Mouse (Mus musculus): Measurements from ENCODE around the gene 2010300C02Rik. TPM values are rescaled to one million over a fixed set of nuclear protein-coding genes. Genes with fewer than 3 reads are reported as not detected.

The 2010300C02Rik gene
- polyA plus RNA-seq, 2 experiments, result 3.7 to 4.1 TPM

DNA sequence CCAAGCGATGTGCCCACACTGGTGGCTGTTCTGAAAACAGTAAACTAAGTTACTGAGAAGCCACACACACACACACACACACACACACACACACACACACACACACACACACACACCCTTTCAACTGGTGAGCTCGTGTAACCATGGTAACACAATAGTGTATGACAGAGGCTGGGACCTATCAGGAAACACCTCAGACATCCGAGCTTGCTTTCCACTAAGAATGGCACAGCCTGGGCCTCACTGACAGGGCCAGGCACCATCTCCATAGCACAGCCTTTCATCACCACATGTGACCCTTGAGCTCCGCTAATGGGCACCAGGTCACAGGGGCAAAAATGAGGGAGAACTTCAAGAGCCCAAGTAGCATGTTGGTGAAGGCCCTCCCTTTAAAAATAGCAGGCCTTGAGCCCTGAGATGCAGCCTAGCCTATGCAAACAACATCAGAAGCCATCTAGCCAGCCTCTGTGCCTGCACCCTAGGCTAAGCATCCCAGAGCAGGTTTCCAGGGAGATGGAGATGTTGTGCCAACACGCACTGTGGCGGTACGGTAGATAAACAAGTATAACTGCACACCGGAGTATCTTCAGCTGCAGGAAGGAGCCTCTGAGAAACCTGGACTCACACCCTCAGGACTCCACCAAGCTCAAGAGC lies 21.6 kb downstream of the 2010300C02Rik start:
- Histone ChIP-seq H3K9ac (ENCODE audit: low read depth, low read length, severe bottlenecking) (no peak overlapping the region), H3K4me3 (replicated peaks; ENCODE audit: low read length) (no peak overlapping the region), H3K27ac (replicated peaks; ENCODE audit: low read depth, low read length) (no peak overlapping the region), H3K27me3 (ENCODE audit: control insufficient read depth, insufficient read depth, low read length) (no peaks in the 10 kb centered on the region), H3K9me3 (ENCODE audit: control insufficient read depth, low read length) (no peaks in the 10 kb centered on the region), H3K36me3 (ENCODE audit: control insufficient read depth, insufficient read depth, low read length) (no peaks in the 10 kb centered on the region), H3K4me2 (replicated peaks; ENCODE audit: low read depth, low read length, severe bottlenecking) (no peak overlapping the region), H3K4me1 (ENCODE audit: control insufficient read depth, insufficient read depth, low read length) (no peaks in the 10 kb centered on the region)
- no peak for ATAC-seq (ENCODE audit: low FRiP score, low read depth)
- no peak for TF ChIP-seq POLR2A (IDR thresholded peaks at IDR 0.05; ENCODE audit: borderline replicate concordance, extremely low read depth, insufficient read depth, insufficient read length)
- no peak for DNase-seq (ENCODE audit: low spot score)
- WGBS, result 66% methylated on average over 8 of the region's 8 CpGs

DNA sequence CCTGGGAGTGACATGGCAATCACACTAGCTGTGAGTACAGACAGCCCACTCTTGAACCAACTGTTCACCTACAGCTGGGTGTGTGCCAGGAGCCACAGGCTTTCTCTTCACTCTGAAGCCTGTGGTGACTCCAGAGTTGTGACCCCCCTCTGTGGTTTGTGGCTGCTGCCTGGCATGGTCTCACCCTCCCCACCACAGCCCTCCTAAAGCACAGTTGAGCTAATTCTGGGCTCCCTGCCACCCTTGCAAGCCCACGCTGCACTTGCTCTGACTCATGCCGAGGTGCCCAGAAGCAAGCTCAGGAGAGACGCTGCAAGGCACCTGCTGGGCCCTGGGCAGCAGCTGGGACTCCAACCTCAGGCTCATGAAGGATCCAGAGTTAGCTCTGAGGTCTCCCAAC lies 23.0 kb downstream of the 2010300C02Rik start:
- H3K27me3 ChIP-seq (ENCODE audit: control insufficient read depth, insufficient read depth, low read length), result no peaks in the 10 kb centered on the region
- no peaks in the 10 kb centered on the region for H3K36me3 ChIP-seq (ENCODE audit: control insufficient read depth, insufficient read depth, low read length)
- no peaks in the 10 kb centered on the region for H3K9me3 ChIP-seq (ENCODE audit: control insufficient read depth, low read length)
- no peak overlapping the region for H3K9ac ChIP-seq (ENCODE audit: low read depth, low read length, severe bottlenecking)
- no peak overlapping the region for H3K27ac ChIP-seq (replicated peaks; ENCODE audit: low read depth, low read length)
- no peak overlapping the region for H3K4me3 ChIP-seq (replicated peaks; ENCODE audit: low read length)
- no peak for DNase-seq (ENCODE audit: low spot score)
- TF ChIP-seq POLR2A (IDR thresholded peaks at IDR 0.05; ENCODE audit: borderline replicate concordance, extremely low read depth, insufficient read depth, insufficient read length), result no peak
- ATAC-seq (ENCODE audit: low FRiP score, low read depth), result no peak
- WGBS, result 72% methylated on average over 3 of the region's 3 CpGs
- no peak overlapping the region for H3K4me2 ChIP-seq (replicated peaks; ENCODE audit: low read depth, low read length, severe bottlenecking)
- H3K4me1 ChIP-seq (ENCODE audit: control insufficient read depth, insufficient read depth, low read length), result no peaks in the 10 kb centered on the region

DNA sequence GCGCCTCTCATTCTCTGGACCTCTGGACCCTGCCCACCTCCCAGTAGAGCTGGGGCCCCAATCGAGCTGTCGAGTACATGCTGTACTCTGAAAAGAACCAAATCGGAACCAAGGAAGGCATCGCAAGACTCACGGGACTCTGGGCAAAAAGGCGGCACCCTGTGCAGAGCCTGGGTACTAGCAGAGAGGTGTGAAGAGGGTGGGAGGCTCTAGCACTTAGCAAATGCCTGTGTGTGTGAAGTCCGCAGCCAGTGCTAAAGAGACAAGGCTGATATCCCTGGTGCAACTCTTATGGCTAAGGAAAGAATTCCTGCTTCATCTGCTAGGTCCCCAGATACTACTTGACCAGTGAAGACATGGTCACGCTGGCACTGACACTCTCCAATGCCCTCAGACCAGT lies 24.2 kb downstream of the 2010300C02Rik start:
- Histone ChIP-seq H3K36me3 (ENCODE audit: control insufficient read depth, insufficient read depth, low read length) (no peaks in the 10 kb centered on the region), H3K9me3 (ENCODE audit: control insufficient read depth, low read length) (no peaks in the 10 kb centered on the region), H3K4me2 (replicated peaks; ENCODE audit: low read depth, low read length, severe bottlenecking) (no peak overlapping the region), H3K9ac (ENCODE audit: low read depth, low read length, severe bottlenecking) (no peak overlapping the region), H3K4me3 (replicated peaks; ENCODE audit: low read length) (no peak overlapping the region), H3K27ac (replicated peaks; ENCODE audit: low read depth, low read length) (no peak overlapping the region), H3K27me3 (ENCODE audit: control insufficient read depth, insufficient read depth, low read length) (no peaks in the 10 kb centered on the region), H3K4me1 (ENCODE audit: control insufficient read depth, insufficient read depth, low read length) (no peaks in the 10 kb centered on the region)
- no peak for TF ChIP-seq POLR2A (IDR thresholded peaks at IDR 0.05; ENCODE audit: borderline replicate concordance, extremely low read depth, insufficient read depth, insufficient read length)
- no peak for DNase-seq (ENCODE audit: low spot score)
- ATAC-seq (ENCODE audit: low FRiP score, low read depth), result no peak
- WGBS, result 71% methylated on average over 9 of the region's 9 CpGs

DNA sequence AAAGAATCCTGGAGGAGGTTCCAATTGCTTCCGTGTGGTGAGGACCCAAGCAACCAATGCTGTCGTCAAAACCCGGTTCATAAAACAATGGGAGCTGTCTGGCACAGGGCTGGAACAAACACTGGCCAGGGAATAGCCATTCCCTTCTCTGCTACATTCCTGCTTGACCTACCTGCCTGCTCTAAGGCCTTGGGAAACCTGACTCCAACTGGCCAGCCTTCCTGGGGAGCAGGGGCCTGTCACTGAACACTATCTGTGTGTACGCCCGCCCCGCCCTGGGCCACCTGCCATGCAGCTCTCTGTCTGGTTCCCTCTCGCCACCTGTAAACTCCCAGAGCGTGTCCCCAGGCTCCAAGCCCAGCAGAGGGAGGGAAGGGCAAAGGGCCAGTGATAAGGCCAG lies 25.5 kb downstream of the 2010300C02Rik start:
- Histone ChIP-seq H3K9me3 (ENCODE audit: control insufficient read depth, low read length) (no peaks in the 10 kb centered on the region), H3K9ac (ENCODE audit: low read depth, low read length, severe bottlenecking) (no peak overlapping the region), H3K4me1 (ENCODE audit: control insufficient read depth, insufficient read depth, low read length) (no peaks in the 10 kb centered on the region), H3K36me3 (ENCODE audit: control insufficient read depth, insufficient read depth, low read length) (no peaks in the 10 kb centered on the region), H3K4me2 (replicated peaks; ENCODE audit: low read depth, low read length, severe bottlenecking) (no peak overlapping the region), H3K27me3 (ENCODE audit: control insufficient read depth, insufficient read depth, low read length) (no peaks in the 10 kb centered on the region), H3K4me3 (replicated peaks; ENCODE audit: low read length) (no peak overlapping the region), H3K27ac (replicated peaks; ENCODE audit: low read depth, low read length) (no peak overlapping the region)
- ATAC-seq (ENCODE audit: low FRiP score, low read depth) (no peak), DNase-seq (ENCODE audit: low spot score) (no peak)
- no peak for TF ChIP-seq POLR2A (IDR thresholded peaks at IDR 0.05; ENCODE audit: borderline replicate concordance, extremely low read depth, insufficient read depth, insufficient read length)
- WGBS, result 29% methylated on average over 8 of the region's 8 CpGs

DNA sequence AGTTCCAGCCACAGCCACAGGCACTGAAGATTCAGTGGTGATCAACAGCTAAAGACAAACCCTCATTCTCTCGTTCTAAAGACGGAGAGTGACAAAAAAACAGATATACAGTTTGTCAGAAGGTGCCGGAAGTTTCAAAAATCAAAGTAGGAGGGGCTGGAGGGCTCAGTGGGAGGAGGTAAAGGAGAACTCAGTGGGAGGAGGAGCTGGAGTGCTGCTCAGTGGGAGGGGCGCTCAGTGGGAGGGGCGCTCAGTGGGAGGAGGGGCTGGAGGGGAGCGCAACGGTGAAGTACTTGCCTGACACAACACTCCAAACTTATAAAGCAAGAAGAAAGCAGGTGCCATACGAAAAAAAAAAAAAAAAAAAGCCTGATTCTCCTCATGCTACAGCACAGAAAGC lies 28.7 kb downstream of the 2010300C02Rik start:
- Histone ChIP-seq H3K36me3 (ENCODE audit: control insufficient read depth, insufficient read depth, low read length) (no peaks in the 10 kb centered on the region), H3K9ac (ENCODE audit: low read depth, low read length, severe bottlenecking) (no peak overlapping the region), H3K4me2 (replicated peaks; ENCODE audit: low read depth, low read length, severe bottlenecking) (no peak overlapping the region), H3K4me3 (replicated peaks; ENCODE audit: low read length) (no peak overlapping the region), H3K27me3 (ENCODE audit: control insufficient read depth, insufficient read depth, low read length) (no peaks in the 10 kb centered on the region), H3K4me1 (ENCODE audit: control insufficient read depth, insufficient read depth, low read length) (peaks cover 13% of the 10 kb centered on the region), H3K27ac (replicated peaks; ENCODE audit: low read depth, low read length) (no peak overlapping the region), H3K9me3 (ENCODE audit: control insufficient read depth, low read length) (no peaks in the 10 kb centered on the region)
- no peak for TF ChIP-seq POLR2A (IDR thresholded peaks at IDR 0.05; ENCODE audit: borderline replicate concordance, extremely low read depth, insufficient read depth, insufficient read length)
- 37% methylated on average over 8 of the region's 8 CpGs for WGBS
- no peak for DNase-seq (ENCODE audit: low spot score)
- ATAC-seq (ENCODE audit: low FRiP score, low read depth), result no peak
